Mouse (Mus musculus) spleen, postnatal 4 days (tissue): ENCODE measurements around the gene Mbnl1.
"Not testable (repeated sequence)": the region's sequence is repeated elsewhere in the genome, so short reads cannot be mapped to it uniquely, and the experiment has no call there.

Experiments
- DNase-seq, 2 experiments: peaks; one replicate each; pipeline ENCODE4 v3.0.0; 2022; ENCODE audit warnings: low spot score in 2 of 2

Mbnl1 gene

GRCm38 (mm10) chr3:60489509-60489908 lies 16.9 kb downstream of the Mbnl1 start:
- DNase-seq = no peak

- not testable (repeated sequence) for DNase-seq
Observed at GRCm38 (mm10) chr3:60494774-60495535, 22.3 kb downstream of the Mbnl1 start.

GRCm38 (mm10) chr3:60496197-60496596 lies 23.6 kb downstream of the Mbnl1 start:
- DNase-seq = no peak

- DNase-seq = no peak
Observed at GRCm38 (mm10) chr3:60498151-60498550, 25.5 kb downstream of the Mbnl1 start.

- DNase-seq = no peak
Observed at GRCm38 (mm10) chr3:60498646-60499045, 26.0 kb downstream of the Mbnl1 start.

GRCm38 (mm10) chr3:60499157-60499578 lies 26.5 kb downstream of the Mbnl1 start:
- no peak for DNase-seq

- no peak for DNase-seq
Observed at GRCm38 (mm10) chr3:60499718-60500450, 27.3 kb downstream of the Mbnl1 start.

GRCm38 (mm10) chr3:60500571-60501527 lies 28.2 kb downstream of the Mbnl1 start:
- DNase-seq = peak; percentile 81 to 90

- DNase-seq = peak; percentile 34 to 76
Observed at GRCm38 (mm10) chr3:60501561-60502151, 29.0 kb downstream of the Mbnl1 start.

GRCm38 (mm10) chr3:60502155-60502987 lies 29.7 kb downstream of the Mbnl1 start:
- no peak for DNase-seq

- DNase-seq = no peak
Observed at GRCm38 (mm10) chr3:60503196-60503595, 30.6 kb downstream of the Mbnl1 start.

GRCm38 (mm10) chr3:60504775-60505430 lies 32.3 kb downstream of the Mbnl1 start:
- DNase-seq = no peak

- no peak for DNase-seq
Observed at GRCm38 (mm10) chr3:60506821-60507220, 34.2 kb downstream of the Mbnl1 start.

GRCm38 (mm10) chr3:60507496-60507895 lies 34.9 kb downstream of the Mbnl1 start:
- DNase-seq = no peak

GRCm38 (mm10) chr3:60507979-60508378 lies 35.3 kb downstream of the Mbnl1 start:
- DNase-seq = no peak

GRCm38 (mm10) chr3:60511197-60511596 lies 38.6 kb downstream of the Mbnl1 start:
- DNase-seq = no peak

GRCm38 (mm10) chr3:60513337-60513736 lies 40.7 kb downstream of the Mbnl1 start:
- DNase-seq = no peak

- no peak for DNase-seq
Observed at GRCm38 (mm10) chr3:60513746-60514145, 41.1 kb downstream of the Mbnl1 start.

- no peak for DNase-seq
Observed at GRCm38 (mm10) chr3:60515430-60515829, 42.8 kb downstream of the Mbnl1 start.

GRCm38 (mm10) chr3:60516054-60516674 lies 43.5 kb downstream of the Mbnl1 start:
- peak; percentile 63 to 83 for DNase-seq
